Mouse (Mus musculus) embryo, embryonic 11 days (tissue): ENCODE data around the gene Kif13a.

Experiments used
- DNase-seq: peaks from one replicate; pipeline ENCODE4 v3.0.0-alpha.2; 2015

Kif13a gene

DNA sequence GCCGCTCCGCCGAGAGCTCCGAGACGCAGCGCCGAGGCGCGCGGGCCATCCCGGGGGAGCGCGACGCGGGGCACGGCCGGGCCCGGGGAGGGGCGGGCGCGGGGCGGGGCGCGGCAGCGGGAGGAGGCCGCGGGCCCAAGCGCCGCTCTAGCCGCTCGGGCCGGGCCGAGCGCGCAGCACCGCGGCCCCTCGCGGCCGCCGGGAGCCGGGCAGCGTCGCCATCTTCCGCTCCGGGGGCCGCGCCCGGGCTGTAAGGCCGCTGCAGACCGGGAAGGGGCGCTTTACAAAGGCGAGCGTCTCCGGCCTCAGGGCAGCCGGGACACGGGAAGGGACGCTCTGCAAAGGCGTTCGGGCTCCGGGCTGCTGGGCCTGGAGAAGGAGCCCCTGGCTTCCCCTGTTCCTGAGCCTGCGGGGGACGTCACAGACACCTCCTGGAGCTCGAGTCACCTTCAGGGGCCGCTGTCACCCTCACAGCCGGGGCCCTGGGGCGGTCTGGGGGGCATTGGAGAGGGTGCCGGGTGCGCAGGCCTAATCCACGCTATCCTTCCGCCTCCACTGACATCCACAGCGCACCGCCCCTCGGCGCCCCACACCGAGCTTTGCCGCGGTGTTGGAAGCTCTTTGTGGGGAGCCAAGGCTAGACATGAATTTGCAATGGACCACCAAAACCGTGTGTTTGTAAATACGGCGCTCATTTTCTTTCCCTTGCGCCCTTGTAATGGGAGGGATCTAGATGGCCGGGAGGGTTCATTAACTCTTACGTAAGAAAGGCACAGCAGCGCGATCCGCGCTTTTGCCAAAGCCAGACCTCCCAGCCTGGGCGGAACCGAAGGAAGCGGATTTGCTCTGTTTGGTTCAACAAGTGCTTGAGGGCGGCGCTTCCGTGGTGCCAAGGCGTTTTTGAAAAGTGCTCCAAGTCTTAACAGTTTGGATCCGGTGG lies at the start of gene Kif13a:
TSS of gene Kif13a (minus strand) at position 149 of the 940 bp plus-strand sequence.
- peak; percentile 93 for DNase-seq

DNA sequence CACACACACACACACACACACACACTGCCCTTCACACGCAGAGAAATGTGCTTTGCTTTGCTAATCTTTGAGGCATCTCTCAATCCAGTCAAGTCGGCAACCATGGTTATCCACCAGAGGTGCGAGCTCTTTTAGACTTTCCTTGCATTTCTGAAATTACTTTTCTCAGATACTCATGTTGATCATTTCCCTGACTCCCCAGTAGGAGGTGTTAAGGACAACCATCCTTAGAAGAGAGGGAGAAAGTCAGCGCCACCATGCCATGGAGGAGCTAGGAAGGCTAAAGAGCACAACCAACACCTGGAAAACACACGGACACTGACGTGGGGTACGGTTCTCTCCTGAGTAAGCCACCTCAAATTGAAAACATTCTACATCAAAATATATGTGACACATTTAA lies 46.9 kb upstream of the Kif13a start:
- no peak for DNase-seq

DNA sequence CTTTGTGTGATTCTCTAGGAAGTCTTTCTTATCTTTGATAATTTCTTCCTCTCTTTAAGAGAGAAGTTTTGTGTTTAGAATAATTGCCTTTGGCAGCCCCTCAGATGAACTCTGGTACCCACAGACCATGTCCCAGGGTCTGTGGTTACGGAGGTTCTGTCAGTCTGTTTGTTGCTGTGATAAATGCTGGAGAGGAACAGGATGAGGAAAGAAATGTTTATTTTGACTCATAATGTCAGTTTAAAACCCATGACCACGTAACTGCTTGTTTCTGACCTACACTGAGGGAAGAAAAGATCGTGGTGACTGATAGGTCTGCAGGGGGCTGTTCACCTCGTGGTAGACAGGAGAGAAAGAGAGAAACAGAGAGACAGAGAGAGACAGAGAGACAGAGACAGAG lies 46.3 kb upstream of the Kif13a start:
- DNase-seq, result no peak

DNA sequence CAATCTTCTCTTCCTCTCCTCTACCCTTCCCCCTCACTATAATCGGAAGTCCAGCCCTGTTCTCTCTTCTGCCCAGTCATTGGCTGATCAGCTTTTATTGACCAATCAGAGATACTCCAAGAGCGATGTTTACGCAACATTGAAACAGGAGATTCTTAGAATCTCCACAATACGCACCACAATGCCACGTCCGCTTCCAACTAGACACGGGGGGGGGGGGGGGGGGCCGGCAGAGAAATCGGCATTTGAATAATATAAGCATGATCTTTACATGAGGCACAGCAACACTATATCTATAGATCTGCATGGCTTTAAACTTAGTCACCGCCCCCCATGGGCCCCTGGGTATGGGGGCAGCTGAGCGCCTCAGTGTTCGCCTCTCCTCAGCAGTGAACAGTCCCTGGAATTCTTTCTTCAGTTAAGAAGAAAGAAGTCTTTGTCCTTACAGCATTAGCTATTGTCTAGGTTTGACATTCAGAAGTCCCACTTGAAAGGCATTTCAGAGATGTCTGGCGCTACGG lies 45.4 kb upstream of the Kif13a start:
- DNase-seq, result peak; percentile 74

DNA sequence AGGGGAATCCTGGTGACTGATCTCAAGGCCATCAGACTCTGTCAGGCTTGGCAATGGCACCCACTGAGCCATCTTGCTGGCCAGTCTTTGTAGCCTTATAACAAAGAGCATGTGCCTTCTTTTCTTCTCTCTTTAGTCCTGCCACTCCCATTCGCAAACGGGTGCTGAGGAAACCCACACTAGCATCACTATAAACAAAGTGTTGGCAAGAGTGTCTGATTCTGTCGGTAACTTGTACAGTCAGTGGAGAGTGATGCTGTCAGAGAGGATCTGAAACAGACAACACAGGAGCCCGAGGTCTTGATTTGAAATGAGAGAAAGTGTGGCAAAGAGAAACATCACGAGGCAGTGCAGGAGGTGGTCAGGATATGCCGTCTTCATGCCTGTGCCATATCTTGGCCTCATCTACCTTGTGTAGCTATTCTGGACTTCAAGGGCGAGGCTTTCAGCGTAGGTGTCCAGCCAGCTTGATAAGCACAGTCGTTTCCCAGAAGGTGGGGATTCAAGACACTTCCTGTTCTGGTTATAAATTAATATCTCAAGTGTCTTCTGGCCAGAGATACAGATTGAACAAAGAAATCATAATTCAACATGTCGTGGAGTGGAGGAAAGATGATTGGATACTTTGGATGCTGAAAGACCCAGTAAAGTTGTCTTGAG lies 40.7 kb upstream of the Kif13a start:
- no peak for DNase-seq

DNA sequence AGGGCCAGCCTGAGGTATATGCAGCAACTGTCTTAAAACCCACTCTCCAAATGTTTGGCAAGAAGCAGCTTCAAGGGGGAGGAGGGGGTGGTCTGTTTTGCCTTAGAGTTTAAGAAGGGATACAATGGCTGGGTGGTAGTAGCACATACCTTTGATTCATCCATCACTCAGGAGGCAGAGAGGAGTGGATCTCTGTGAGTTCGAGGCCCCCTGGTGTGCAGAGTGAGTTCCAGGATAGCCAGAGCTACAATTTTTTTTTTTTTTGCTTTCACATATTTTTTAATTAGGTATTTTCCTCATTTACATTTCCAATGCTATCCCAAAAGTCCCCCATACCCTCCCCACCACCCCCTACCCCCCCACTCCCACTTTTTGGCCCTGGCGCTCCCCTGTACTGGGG lies 39.0 kb upstream of the Kif13a start:
- DNase-seq, result no peak

DNA sequence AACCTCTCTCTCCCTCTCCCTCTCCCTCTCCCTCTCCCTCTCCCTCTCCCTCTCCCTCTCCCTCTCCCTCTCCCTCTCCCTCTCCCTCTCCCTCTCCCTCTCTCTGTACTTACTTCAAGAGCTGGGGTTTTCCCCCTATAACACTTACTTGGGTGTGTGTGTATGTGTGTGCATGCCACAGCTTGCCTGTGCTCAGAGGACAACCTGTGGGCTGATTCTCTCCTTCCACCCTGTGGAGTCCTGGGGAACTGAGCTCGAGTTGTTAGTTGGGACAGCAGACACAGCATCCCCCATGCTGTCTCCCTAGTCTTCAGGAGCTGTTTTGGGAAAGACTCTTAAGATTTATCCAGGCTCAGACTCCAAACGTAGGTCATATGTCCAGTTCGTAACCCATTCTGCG lies 37.6 kb upstream of the Kif13a start:
- no peak for DNase-seq

DNA sequence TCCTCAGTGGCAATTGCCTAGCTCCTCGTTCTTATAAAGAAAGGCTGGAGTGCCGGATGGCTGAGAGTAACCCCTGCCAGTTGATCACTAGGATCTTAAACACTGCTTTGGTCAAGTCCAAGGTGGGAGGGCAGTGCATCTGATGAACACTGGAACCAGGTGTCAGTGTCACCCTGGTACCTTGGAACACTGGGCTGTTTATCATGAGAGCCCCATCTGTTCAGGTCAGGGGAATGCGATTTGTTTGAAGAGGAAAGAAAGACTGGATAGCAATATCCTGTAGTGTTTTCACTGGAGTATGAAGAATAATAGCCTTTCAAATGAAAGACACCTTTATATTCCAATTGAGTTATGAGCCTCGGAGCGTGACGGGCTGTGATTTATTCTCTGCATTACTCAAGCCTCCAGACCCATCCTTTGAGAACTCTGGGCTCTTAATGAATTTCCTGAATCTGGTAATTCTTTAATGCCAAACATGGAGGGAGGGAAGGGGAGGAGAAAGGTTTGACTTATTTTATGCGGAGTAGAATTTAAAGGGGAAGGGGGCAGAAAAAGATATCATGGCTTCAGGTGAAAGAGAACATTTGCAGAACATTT lies 31.3 kb upstream of the Kif13a start:
- DNase-seq, result no peak

DNA sequence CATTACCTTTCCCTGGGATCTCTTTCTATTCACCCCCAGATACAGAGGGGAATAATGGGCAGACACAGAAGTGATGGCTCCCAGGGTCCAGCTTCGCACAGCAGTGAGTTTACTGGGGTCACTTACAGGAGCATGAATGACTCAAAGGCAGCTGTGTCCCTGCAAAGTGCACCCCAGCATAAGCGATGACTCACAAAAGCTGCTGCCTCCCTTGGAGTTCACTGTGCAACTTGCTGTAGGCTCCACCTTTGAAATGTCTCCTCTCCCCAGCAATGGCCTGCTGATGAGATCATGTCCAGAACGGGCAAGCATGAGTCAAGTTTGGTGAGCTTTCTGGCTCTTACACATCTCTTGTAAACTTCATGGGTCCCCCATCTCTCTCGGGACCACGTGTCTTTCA lies 29.5 kb upstream of the Kif13a start:
- DNase-seq, result no peak

DNA sequence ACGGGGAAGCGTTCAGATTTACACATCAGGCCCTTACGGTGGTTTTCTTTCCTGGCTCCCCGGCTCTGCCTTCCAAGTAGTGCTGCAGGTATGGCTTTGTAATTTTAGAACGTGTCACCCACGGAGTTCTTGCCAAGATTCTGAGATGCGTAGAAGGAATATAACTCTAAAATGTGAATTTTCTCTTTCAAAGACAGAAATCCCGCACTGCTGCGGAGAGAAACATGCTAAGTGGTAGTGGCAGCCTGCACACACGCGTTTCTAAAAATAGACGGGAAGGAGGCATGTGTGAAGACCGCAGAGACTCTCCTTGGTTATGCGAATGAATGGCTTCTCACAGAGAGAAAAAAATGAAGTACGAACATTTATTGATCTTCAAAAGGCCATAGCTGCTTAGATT lies 21.5 kb upstream of the Kif13a start:
- DNase-seq, result no peak

DNA sequence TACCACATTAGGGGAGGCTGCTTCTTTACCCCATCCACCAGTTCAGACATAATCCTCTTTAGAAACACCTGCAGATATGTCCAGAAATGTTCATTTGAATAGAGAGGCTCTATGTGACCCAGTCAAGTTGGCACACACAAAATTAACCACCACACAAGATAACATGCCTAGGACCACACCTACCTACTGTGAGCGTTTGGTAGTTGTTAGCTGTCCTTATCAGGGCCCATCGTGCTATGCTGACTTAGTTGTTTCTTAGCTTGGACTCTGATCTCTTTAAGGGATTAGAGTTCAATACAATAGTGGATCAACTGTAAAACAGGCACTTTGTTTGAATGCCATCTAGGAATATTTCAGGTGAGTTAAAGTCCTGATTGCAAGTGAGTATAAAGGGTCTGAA lies 20.1 kb upstream of the Kif13a start:
- no peak for DNase-seq

DNA sequence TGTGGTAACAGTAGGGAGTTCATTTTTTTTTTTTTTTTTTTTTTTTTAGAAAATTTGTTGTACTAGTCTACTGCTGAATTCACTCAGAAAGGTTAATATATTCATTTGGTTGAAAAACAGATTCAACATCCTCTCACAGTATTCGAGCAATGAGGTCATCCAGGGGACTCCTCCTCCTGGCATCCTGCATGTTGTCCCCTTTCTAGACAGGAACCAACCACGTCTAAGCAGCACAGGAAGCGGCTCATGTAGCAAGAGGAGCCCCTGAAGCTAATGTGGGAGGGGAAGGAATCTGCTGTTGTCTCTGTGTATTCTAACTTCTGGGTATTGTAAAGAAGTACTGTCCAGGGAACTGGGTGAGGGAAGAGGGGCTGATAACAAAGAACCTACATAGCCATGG lies 18.4 kb upstream of the Kif13a start:
- no peak for DNase-seq

DNA sequence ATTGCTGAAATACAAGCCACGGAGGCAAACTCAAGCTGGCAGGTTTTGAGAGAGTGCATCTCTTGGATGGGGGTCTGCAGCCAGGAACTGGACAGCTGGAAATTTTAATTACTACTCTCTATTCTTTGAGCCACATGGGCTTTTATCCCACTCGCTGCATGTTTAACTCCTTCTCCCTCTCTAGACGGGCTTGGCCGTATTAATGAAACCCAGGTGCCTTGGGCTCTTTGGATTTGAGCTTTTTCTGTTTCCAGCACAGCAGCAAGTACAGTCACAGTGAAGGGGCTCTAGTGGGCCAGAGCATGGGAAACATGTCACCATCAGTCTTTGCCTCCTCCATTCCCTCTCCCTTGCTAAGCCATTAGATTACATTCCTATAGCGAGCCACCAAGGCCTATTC lies 16.4 kb upstream of the Kif13a start:
- no peak for DNase-seq

DNA sequence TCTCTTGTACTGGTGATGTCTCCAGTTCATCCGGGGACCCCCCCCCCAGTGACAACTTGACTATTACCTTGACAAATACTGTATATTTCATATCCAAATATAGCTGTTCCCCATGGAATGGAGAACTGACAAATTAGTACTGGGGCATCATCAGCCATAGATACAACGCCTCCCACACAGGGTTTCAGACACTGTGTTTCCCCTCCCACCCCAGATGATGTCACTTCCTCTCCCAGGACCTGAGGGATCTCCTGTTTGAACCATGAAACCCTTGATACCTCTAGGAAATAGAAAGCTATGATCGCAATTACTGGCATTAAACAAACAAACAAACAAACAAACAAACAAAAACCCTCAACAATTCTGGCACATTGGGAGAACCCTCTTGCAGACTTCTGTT lies 15.6 kb upstream of the Kif13a start:
- DNase-seq, result no peak

DNA sequence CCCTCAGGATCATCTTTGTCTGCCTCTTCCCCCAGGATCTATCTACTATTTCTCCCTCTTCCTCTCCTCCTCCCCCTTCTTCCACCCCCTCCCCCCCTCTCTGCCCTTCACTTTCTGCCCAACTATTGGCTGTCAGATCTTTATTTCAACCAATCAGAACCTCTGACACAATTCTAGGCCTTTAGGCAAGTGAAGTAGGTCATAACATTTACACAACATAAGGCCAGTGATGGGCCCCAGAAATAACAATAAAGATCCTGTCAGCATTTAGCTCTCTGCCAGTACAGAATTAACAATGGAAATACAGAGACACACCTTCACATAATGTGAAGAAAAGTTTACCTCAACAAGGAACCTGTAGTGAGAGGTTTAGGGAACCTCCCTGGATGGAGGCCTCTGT lies 13.6 kb upstream of the Kif13a start:
- no peak for DNase-seq

DNA sequence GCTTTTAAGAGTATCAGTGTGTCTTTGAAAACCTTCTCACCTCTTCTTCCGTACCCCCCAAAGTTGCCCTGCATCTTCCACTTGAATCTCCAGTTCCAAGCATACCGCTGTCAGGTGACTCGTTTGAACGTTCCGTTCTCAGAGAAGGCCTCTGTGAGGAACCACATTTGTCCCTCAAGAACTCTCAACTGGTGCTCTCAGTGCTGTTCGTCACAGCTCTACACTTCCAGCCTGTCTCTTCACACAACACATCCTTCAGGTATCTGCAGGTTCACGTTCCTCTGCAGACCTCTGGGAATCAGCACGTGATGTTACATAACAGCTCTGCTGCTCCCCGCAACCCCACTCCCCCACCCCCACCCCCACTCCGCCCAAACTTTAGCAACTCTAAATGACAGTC lies 4.4 kb upstream of the Kif13a start:
- DNase-seq, result no peak

DNA sequence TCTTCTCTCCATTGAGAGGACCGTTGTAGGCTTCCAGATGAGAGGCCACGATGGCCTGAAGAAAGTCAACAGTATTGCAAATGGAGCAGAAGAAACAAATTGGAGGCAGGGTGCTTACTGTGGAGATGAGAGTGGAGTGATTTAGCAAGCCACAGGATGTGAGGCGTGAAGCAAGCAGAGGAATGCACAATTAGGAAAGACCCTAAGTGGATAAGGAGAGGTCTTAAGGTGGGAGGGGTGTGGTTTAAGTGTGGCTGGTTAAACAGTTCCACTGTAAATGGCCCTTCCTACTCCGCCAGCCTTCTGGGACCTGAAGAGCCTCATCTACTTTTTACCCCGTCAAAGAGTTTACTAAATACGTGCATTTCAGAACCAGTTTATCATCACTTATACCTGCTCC lies 3.2 kb upstream of the Kif13a start:
- no peak for DNase-seq

DNA sequence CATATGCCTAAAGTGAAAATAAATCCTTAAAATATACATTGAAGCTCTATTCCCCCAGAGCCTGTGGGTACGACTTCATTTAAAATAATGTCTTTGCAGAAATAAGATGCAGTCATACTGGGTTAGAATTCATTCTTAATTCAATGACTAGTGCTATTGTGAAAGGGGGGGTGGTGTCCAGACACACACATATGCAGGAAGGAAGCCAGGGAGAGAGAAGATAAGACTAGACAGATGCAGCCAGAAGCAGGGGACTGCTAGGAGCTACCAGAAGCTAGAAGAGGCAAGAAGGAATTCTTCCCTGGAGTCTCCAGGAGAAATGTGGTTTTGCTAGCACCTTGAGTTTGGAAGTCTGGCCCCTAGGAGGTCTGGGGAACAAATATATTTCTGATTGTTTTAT lies 2.4 kb upstream of the Kif13a start:
- DNase-seq, result no peak

DNA sequence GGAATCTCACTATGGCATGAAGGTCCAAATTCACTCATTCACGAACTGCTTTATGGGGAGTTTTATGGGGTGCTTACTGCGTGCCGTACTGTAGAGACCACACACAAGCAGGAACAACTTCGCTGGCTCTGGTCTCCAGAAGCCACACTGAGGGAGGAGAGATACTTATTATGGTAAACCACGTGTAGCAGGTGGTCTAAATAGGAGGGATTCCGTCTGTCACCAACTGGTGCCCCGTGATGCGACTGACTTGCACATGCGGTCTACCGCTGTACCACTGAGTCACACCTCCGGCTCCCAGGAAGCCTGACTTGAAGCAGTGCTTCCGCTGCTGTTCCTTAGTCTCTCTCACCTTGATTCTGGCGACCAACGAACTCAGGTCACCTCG lies 986 bp upstream of the Kif13a start:
- DNase-seq, result no peak

DNA sequence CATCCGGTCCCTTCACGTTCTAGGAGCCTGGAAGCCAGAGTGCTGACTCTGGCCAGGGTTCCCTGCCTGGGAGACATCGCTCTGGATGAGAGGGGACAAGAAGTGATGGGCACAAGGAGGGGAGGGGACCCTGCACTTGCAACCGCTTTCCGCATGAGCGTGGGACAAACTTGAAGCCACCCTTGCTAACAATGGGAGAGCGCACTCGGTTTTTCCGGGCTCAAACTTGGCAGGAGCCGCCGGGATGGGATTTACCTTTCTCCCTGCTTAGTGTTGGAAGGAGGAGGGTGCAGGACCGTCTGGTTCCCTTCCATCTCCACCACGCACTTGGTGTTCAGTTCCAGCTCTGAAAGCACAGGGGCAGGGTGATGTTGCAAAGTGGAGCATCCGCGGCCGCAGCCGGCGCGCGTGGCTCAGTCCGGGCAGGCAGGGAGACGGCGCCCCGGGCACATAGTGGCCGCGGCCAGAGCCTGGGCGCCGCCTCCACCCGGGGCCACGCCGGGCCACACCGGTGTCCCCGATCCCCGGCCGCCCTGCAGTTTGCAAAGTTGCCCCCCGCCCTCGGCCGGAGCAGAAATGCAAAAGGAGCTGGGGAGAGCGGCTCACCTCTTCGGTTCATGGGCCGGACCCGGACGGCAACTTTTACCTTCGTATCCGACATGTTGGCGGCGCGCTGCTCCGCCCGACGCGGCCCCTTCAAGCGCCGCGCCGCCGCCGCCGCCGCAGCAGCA lies 541 bp downstream of the Kif13a start:
- peak; percentile 75 for DNase-seq

DNA sequence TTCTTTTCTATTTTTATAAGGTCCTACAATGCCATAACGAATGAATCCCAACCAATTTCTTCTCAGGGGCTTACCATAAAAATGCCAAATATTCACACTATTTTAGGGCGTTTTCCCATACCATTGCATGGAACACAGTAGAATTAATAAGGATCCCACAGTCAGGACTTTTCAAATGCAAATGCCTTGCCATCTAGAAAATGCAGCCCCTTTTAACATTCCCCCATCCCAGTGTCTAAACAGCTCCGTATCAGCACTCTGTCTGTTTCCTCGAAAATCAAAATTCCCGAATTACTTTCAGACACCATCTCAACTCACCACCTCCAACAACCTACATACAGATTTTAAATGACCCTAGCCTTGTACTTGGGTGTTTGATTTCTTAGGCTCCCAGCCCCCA lies 1.3 kb downstream of the Kif13a start:
- no peak for DNase-seq

DNA sequence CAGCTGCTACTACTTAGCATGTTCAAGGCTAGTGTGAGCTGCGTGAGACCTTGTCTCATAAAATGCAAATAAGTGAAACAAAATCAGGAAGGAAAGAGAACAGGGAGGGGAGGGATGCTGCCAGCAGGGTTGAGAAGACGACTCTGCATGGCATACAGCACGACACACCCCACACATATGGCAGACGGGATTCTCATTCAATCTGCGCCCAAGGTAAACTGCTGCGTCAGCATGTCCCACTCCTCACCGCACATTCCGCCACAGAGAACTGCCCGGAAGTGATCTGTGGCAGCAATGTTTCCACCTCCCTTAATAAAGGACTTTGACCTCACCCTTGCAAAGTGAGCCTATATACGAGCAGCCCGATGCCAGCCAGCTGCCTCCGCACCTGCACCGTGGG lies 4.0 kb downstream of the Kif13a start:
- no peak for DNase-seq

DNA sequence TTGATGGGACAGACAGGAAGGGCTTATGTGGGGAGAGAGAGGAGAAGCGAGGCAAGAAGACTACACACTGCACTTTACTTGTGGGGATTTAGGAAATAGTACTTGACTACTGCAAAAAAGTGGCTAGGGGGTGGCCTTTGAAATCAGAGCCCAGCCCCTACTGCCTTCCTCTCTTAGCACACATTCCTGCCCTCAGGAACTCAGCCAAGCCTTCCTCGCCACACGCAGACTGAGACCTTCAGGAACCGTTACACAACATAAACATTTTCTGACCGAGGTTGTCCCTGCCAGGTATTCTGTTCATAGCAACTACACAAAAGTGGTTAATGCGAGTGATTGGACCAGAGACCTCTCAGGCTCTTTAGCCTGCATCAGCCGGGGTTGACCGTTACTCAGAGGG lies 8.1 kb downstream of the Kif13a start:
- no peak for DNase-seq
